Mouse (Mus musculus): ENCODE results near the gene Med27. TPM values are rescaled to one million over a fixed set of nuclear protein-coding genes. Genes with fewer than 3 reads are reported as not detected.

The Med27 gene
- polyA plus RNA-seq, 1 experiment = 44.0 TPM

- no peak for TF ChIP-seq E2F4 (IDR thresholded peaks at IDR 0.05; ENCODE audit: insufficient read depth)
- no peak for TF ChIP-seq MYOG (IDR thresholded peaks at IDR 0.05; ENCODE audit: control insufficient read depth in 1 of 3, insufficient read depth in 1 of 3, insufficient read length in 2 of 3, low read depth in 2 of 3)
- TF ChIP-seq TCF12 (IDR thresholded peaks at IDR 0.05; ENCODE audit: insufficient read depth, poor library complexity, severe bottlenecking) = no peak
- no peak for TF ChIP-seq POLR2AphosphoS2 (IDR thresholded peaks at IDR 0.05; ENCODE audit: insufficient read length, low read depth)
- TF ChIP-seq MYOD1 (IDR thresholded peaks at IDR 0.05; ENCODE audit: control insufficient read depth in 1 of 3, insufficient read length in 2 of 3, low read depth in 2 of 3) = no peak
- no peak for TF ChIP-seq POLR2A (IDR thresholded peaks at IDR 0.05; ENCODE audit: insufficient read length, low read depth)
- no peak for TF ChIP-seq TCF3 (IDR thresholded peaks at IDR 0.05; ENCODE audit: insufficient read length, low read depth)
- no peak overlapping the region for H3K4me2 ChIP-seq (ENCODE audit: low read depth)
- H3K4me3 ChIP-seq = no peak overlapping the region
- peaks cover 18% of the 10 kb centered on the region for H3K27me3 ChIP-seq (ENCODE audit: control insufficient read depth, insufficient read depth, insufficient read length)
- no peaks in the 10 kb centered on the region for H3K36me3 ChIP-seq (ENCODE audit: control insufficient read depth, insufficient read depth)
- H3ac ChIP-seq (ENCODE audit: control insufficient read depth, insufficient read length) = no peak overlapping the region
- H3K79me2 ChIP-seq (ENCODE audit: control insufficient read depth, insufficient read depth) = no peaks in the 10 kb centered on the region
Observed at GRCm38 (mm10) chr2:29338396-29338795, 8.2 kb upstream of the Med27 start.

- H3K4me2 ChIP-seq (ENCODE audit: low read depth) = no peak overlapping the region
- H3K36me3 ChIP-seq (ENCODE audit: control insufficient read depth, insufficient read depth) = peaks cover 3% of the 10 kb centered on the region
- no peaks in the 10 kb centered on the region for H3K79me2 ChIP-seq (ENCODE audit: control insufficient read depth, insufficient read depth)
- TF ChIP-seq SRF (IDR thresholded peaks at IDR 0.05; ENCODE audit: control insufficient read depth, insufficient read length, low read depth) (no peak), TCF3 (IDR thresholded peaks at IDR 0.05; ENCODE audit: insufficient read length, low read depth) (no peak), USF1 (IDR thresholded peaks at IDR 0.05; ENCODE audit: low read depth) (no peak), POLR2AphosphoS2 (IDR thresholded peaks at IDR 0.05; ENCODE audit: insufficient read length, low read depth) (no peak), MAX (IDR thresholded peaks at IDR 0.05; ENCODE audit: low read depth) (no peak), E2F4 (IDR thresholded peaks at IDR 0.05; ENCODE audit: insufficient read depth) (no peak), POLR2A (IDR thresholded peaks at IDR 0.05; ENCODE audit: insufficient read length, low read depth) (no peak), MYOD1 (IDR thresholded peaks at IDR 0.05; ENCODE audit: control insufficient read depth in 1 of 3, insufficient read length in 2 of 3, low read depth in 2 of 3) (no peak), MYOG (IDR thresholded peaks at IDR 0.05; ENCODE audit: control insufficient read depth in 1 of 3, insufficient read depth in 1 of 3, insufficient read length in 2 of 3, low read depth in 2 of 3) (no peak), TCF12 (IDR thresholded peaks at IDR 0.05; ENCODE audit: insufficient read depth, poor library complexity, severe bottlenecking) (no peak), CEBPB (IDR thresholded peaks at IDR 0.05; ENCODE audit: insufficient read depth, poor library complexity, severe bottlenecking) (no peak)
- H3K4me3 ChIP-seq = no peak overlapping the region
- H3K27me3 ChIP-seq (ENCODE audit: control insufficient read depth, insufficient read depth, insufficient read length) = no peaks in the 10 kb centered on the region
- H3ac ChIP-seq (ENCODE audit: control insufficient read depth, insufficient read length) = no peak overlapping the region
Observed at GRCm38 (mm10) chr2:29358696-29359375, 12.2 kb downstream of the Med27 start.

- no peaks in the 10 kb centered on the region for H3K27me3 ChIP-seq (ENCODE audit: control insufficient read depth, insufficient read depth, insufficient read length)
- no peak overlapping the region for H3K4me2 ChIP-seq (ENCODE audit: low read depth)
- TF ChIP-seq MAX (IDR thresholded peaks at IDR 0.05; ENCODE audit: low read depth) (no peak), POLR2A (IDR thresholded peaks at IDR 0.05; ENCODE audit: insufficient read length, low read depth) (no peak), CEBPB (IDR thresholded peaks at IDR 0.05; ENCODE audit: insufficient read depth, poor library complexity, severe bottlenecking) (no peak), TCF3 (IDR thresholded peaks at IDR 0.05; ENCODE audit: insufficient read length, low read depth) (no peak), SRF (IDR thresholded peaks at IDR 0.05; ENCODE audit: control insufficient read depth, insufficient read length, low read depth) (no peak), USF1 (IDR thresholded peaks at IDR 0.05; ENCODE audit: low read depth) (no peak), POLR2AphosphoS2 (IDR thresholded peaks at IDR 0.05; ENCODE audit: insufficient read length, low read depth) (no peak), MYOD1 (IDR thresholded peaks at IDR 0.05; ENCODE audit: control insufficient read depth in 1 of 3, insufficient read length in 2 of 3, low read depth in 2 of 3) (no peak)
- H3ac ChIP-seq (ENCODE audit: control insufficient read depth, insufficient read length) = no peak overlapping the region
- H3K79me2 ChIP-seq (ENCODE audit: control insufficient read depth, insufficient read depth) = no peaks in the 10 kb centered on the region
- no peaks in the 10 kb centered on the region for H3K36me3 ChIP-seq (ENCODE audit: control insufficient read depth, insufficient read depth)
- H3K4me3 ChIP-seq = no peak overlapping the region
Observed at GRCm38 (mm10) chr2:29360956-29361355, 14.3 kb downstream of the Med27 start.

- Histone ChIP-seq H3ac (ENCODE audit: control insufficient read depth, insufficient read length) (no peak overlapping the region), H3K79me2 (ENCODE audit: control insufficient read depth, insufficient read depth) (no peaks in the 10 kb centered on the region), H3K4me3 (no peak overlapping the region), H3K36me3 (ENCODE audit: control insufficient read depth, insufficient read depth) (no peaks in the 10 kb centered on the region), H3K27me3 (ENCODE audit: control insufficient read depth, insufficient read depth, insufficient read length) (no peaks in the 10 kb centered on the region), H3K4me2 (ENCODE audit: low read depth) (no peak overlapping the region)
- TF ChIP-seq CEBPB (IDR thresholded peaks at IDR 0.05; ENCODE audit: insufficient read depth, poor library complexity, severe bottlenecking) = no peak
- no peak for TF ChIP-seq POLR2A (IDR thresholded peaks at IDR 0.05; ENCODE audit: insufficient read length, low read depth)
- TF ChIP-seq POLR2AphosphoS2 (IDR thresholded peaks at IDR 0.05; ENCODE audit: insufficient read length, low read depth) = no peak
- TF ChIP-seq E2F4 (IDR thresholded peaks at IDR 0.05; ENCODE audit: insufficient read depth) = no peak
- TF ChIP-seq REST (IDR thresholded peaks at IDR 0.05; ENCODE audit: insufficient read depth, insufficient read length) = no peak
- no peak for TF ChIP-seq SRF (IDR thresholded peaks at IDR 0.05; ENCODE audit: control insufficient read depth, insufficient read length, low read depth)
- TF ChIP-seq USF1 (IDR thresholded peaks at IDR 0.05; ENCODE audit: low read depth) = no peak
- no peak for TF ChIP-seq TCF12 (IDR thresholded peaks at IDR 0.05; ENCODE audit: insufficient read depth, poor library complexity, severe bottlenecking)
- TF ChIP-seq MYOD1 (IDR thresholded peaks at IDR 0.05; ENCODE audit: control insufficient read depth in 1 of 3, insufficient read length in 2 of 3, low read depth in 2 of 3) = no peak
- no peak for TF ChIP-seq MAX (IDR thresholded peaks at IDR 0.05; ENCODE audit: low read depth)
- no peak for TF ChIP-seq TCF3 (IDR thresholded peaks at IDR 0.05; ENCODE audit: insufficient read length, low read depth)
- no peak for TF ChIP-seq MYOG (IDR thresholded peaks at IDR 0.05; ENCODE audit: control insufficient read depth in 1 of 3, insufficient read depth in 1 of 3, insufficient read length in 2 of 3, low read depth in 2 of 3)
Observed at GRCm38 (mm10) chr2:29365000-29365695, 18.5 kb downstream of the Med27 start.

Data from myocyte (in vitro differentiated cells).